Mouse (Mus musculus) limb, embryonic 11.5 days (tissue): Measurements from ENCODE around the gene Taar8a. TPM values are rescaled to one million over a fixed set of nuclear protein-coding genes. Genes with fewer than 3 reads are reported as not detected.
"Not testable (repeated sequence)": the region's sequence is repeated elsewhere in the genome, so short reads cannot be mapped to it uniquely, and the experiment has no call there.

Experiments used
- ATAC-seq: fragments of 200-750 bp; cut with Nextera tagmentation; 2 replicates; pipeline ENCODE4 v1.8.0; 2017; ENCODE audit warnings: low read depth; ENCODE audit not compliant: insufficient number of reproducible peaks, low FRiP score, low TSS enrichment
- DNase-seq: peaks from one replicate; pipeline ENCODE4 v3.0.0-alpha.2; 2015; ENCODE audit warnings: low spot score
- H3K27ac ChIP-seq: fragments of 300-500 bp; sonication (generic); replicated peaks from 2 replicates; pipeline ENCODE4 v1.5.1; 2014; ENCODE audit warnings: low read depth, mild to moderate bottlenecking, low read length
- H3K27me3 ChIP-seq: fragments of 300-500 bp; sonication (generic); 2 replicates; pipeline ENCODE4 v1.6.1; 2014; ENCODE audit warnings: mild to moderate bottlenecking, low read length, mixed read lengths; ENCODE audit not compliant: control insufficient read depth, insufficient read depth
- H3K36me3 ChIP-seq: fragments of 300-500 bp; sonication (generic); 2 replicates; pipeline ENCODE4 v1.6.1; 2014; ENCODE audit warnings: mild to moderate bottlenecking, low read length, moderate library complexity, mixed read lengths; ENCODE audit not compliant: control insufficient read depth, insufficient read depth
- H3K4me1 ChIP-seq: fragments of 300-500 bp; sonication (generic); 2 replicates; pipeline ENCODE4 v1.6.1; 2014; ENCODE audit warnings: low read length, mixed read lengths; ENCODE audit not compliant: control insufficient read depth, insufficient read depth
- H3K4me2 ChIP-seq: fragments of 300-500 bp; sonication (generic); 2 replicates; pipeline ENCODE4 v1.6.1; 2014; ENCODE audit warnings: low read depth, mild to moderate bottlenecking, moderate library complexity; ENCODE audit not compliant: severe bottlenecking
- H3K4me3 ChIP-seq: fragments of 300-500 bp; sonication (generic); 2 replicates; pipeline ENCODE4 v1.5.1; 2014; ENCODE audit warnings: low read depth, low read length
- H3K9ac ChIP-seq: fragments of 300-500 bp; sonication (generic); 2 replicates; pipeline ENCODE4 v1.6.1; 2014; ENCODE audit warnings: mild to moderate bottlenecking, low read length
- H3K9me3 ChIP-seq: fragments of 300-500 bp; sonication (generic); 2 replicates; pipeline ENCODE4 v1.6.1; 2016; ENCODE audit warnings: low read length; ENCODE audit not compliant: control insufficient read depth
- WGBS: fragments of 180-500 bp; shearing (Covaris S2); extraction: QIAGEN DNeasy Blood & Tissue Kit; methylation state at CpG from one replicate; pipeline ENCODE4 v1.1.7; 2014; 5-methylcytosine and 5-hydroxymethylcytosine counted together
- polyA plus RNA-seq: library from polyadenylated mRNA; unstranded; fragments of >200 nt; fragmentation: Nextera tagmentation; extraction: Ambion mirVana; gene quantifications from 2 replicates; pipeline ENCODE4 v1.2.1, GENCODE M21; 2014

The Taar8a gene
- polyA plus RNA-seq, 1 experiment from 2014 or later: not detected

DNA sequence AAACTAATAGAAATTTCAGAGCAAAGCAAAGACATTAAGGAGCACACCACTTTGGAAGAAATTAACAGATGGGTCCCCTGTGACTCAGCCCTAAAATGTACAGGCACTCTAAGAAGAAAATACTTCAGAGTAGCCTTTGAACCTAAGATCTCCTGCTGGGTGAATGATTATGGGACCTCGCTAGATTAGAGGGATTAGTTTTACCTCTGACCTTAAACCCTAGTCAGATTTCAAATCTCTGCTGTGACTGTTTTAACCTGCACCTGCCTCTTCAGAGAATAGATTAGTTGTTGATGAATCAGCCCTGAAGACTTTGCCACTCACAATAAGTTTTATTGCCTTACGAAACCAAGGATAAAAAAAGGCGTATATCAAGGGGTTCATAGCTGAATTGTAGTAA is 31.9 kb downstream of the Taar8a start:
- Histone ChIP-seq H3K36me3 (no peaks in the 10 kb centered on the region), H3K9me3 (no peaks in the 10 kb centered on the region), H3K4me2 (no peak overlapping the region), H3K27ac (no peak overlapping the region), H3K4me1 (no peaks in the 10 kb centered on the region), H3K27me3 (no peaks in the 10 kb centered on the region), H3K9ac (no peak overlapping the region), H3K4me3 (no peak overlapping the region)
- ATAC-seq (no peak), DNase-seq (no peak)
- WGBS: 41% methylated on average over 3 of the region's 3 CpGs

DNA sequence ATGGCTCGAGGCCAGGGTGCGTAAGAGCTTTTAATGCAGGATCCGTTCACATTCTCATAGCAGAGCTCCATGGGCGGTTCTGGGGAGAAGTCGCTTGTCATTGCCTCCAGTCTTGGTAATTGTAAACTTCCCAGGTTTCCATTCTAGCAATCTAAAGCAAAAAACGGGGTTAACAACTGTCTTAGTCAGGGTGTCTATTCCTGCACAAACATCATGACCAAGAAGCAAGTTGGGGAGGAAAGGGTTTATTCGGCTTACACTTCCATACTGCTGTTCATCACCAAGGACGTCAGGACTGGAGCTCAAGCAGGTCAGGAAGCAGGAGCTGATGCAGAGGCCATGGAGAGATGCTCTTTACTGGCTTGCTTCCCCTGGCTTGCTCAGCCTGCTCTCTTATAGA is 33.1 kb downstream of the Taar8a start, which contains the start of gene Taar9:
Taar9 (minus strand) TSS at position 101 of the 400 bp plus-strand sequence.
- WGBS: 82% methylated on average over 8 of the region's 8 CpGs
- not testable (repeated sequence) for DNase-seq, H3K36me3 ChIP-seq, ATAC-seq, H3K27ac ChIP-seq, H3K4me2 ChIP-seq, H3K9me3 ChIP-seq, H3K27me3 ChIP-seq, H3K4me1 ChIP-seq, H3K9ac ChIP-seq, H3K4me3 ChIP-seq

DNA sequence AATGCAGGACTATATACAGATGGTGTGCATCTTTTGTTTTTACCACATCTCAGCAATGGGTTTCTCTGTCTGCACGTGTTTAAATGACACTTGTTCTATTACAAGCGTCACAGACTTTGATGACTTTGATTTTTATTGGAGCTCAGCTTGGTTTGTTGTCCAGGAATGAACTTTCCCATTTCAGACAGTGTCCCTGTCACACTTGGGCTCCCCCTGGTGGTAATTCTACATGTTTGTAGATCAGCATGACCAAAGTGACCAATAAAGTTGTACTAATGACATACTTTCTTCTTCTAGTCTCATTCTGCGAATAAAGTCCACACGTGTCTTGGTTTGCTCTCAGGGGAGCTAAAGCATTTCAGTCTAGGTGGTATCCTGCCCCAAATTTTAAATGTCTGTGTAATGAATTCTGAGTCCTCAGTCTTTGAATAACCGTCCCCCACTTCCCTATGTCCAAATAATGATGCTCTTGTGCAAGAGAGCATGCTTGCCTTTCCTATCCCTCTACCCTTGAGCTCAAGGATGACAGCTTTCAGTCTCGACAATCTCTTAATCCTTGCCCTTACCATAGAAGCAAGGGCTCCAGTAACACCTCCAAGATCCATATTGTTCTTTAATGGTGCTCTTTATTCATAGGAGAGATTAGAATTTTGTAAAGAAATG is 34.9 kb downstream of the Taar8a start:
- H3K36me3 ChIP-seq: no peaks in the 10 kb centered on the region
- H3K4me3 ChIP-seq: no peak overlapping the region
- WGBS: 56% methylated on average over 6 of the region's 6 CpGs
- ATAC-seq (no peak), DNase-seq (peak; percentile 52)
- H3K27ac ChIP-seq: no peak overlapping the region
- no peak overlapping the region for H3K4me2 ChIP-seq
- H3K9me3 ChIP-seq: no peaks in the 10 kb centered on the region
- no peaks in the 10 kb centered on the region for H3K27me3 ChIP-seq
- H3K9ac ChIP-seq: no peak overlapping the region
- H3K4me1 ChIP-seq: no peaks in the 10 kb centered on the region

Other genes starting within 250 kb of the Taar8a start
- gene Vnn3, start 225.0 kb upstream of the Taar8a start, polyA plus RNA-seq: not detected in 2 replicates
- 0.33 and 0.37 TPM in 2 replicates for gene Vnn1, start 181.8 kb upstream of the Taar8a start, polyA plus RNA-seq
- not detected in 2 replicates for gene Taar1, start 156.1 kb upstream of the Taar8a start, polyA plus RNA-seq
- gene Taar2, start 137.9 kb upstream of the Taar8a start, polyA plus RNA-seq: not detected in 2 replicates
- gene Taar3, start 126.9 kb upstream of the Taar8a start, polyA plus RNA-seq: not detected in 2 replicates
- not detected in 2 replicates for gene Taar4, start 116.0 kb upstream of the Taar8a start, polyA plus RNA-seq
- not detected in 2 replicates for gene Taar5, start 105.8 kb upstream of the Taar8a start, polyA plus RNA-seq
- gene Taar6, start 90.9 kb upstream of the Taar8a start, polyA plus RNA-seq: not detected in 2 replicates
- not detected in 2 replicates for gene Taar7a, start 83.0 kb upstream of the Taar8a start, polyA plus RNA-seq
- not detected in 2 replicates for gene Taar7b, start 76.6 kb upstream of the Taar8a start, polyA plus RNA-seq
- gene Taar7d, start 49.3 kb upstream of the Taar8a start, polyA plus RNA-seq: not detected in 2 replicates
- gene Taar7e, start 38.9 kb upstream of the Taar8a start, polyA plus RNA-seq: not detected in 2 replicates
- not detected in 2 replicates for gene Taar7f, start 27.0 kb upstream of the Taar8a start, polyA plus RNA-seq
- gene Taar8b, start 15.8 kb downstream of the Taar8a start, polyA plus RNA-seq: not detected in 2 replicates
- gene Taar8c, start 25.4 kb downstream of the Taar8a start, polyA plus RNA-seq: not detected in 2 replicates
- not detected in 2 replicates for gene Taar9, start 33.0 kb downstream of the Taar8a start, polyA plus RNA-seq
- gene Stx7, start 72.8 kb downstream of the Taar8a start, polyA plus RNA-seq: 46.6 and 48.4 TPM in 2 replicates
- gene Moxd1, start 147.0 kb downstream of the Taar8a start, polyA plus RNA-seq: 9.2 and 10.5 TPM in 2 replicates